Mouse (Mus musculus) kidney, embryonic 14.5 days (tissue): ENCODE data around the gene Shld1. TPM values are rescaled to one million over a fixed set of nuclear protein-coding genes. Genes with fewer than 3 reads are reported as not detected.

Experiments
- ATAC-seq: fragments of 200-750 bp; cut with Nextera tagmentation; 2 replicates; pipeline ENCODE4 v1.8.0; 2017; ENCODE audit warnings: moderate number of reproducible peaks, mild to moderate bottlenecking, moderate TSS enrichment, moderate library complexity; ENCODE audit not compliant: low FRiP score, low TSS enrichment
- H3K27ac ChIP-seq: fragments of 300-500 bp; sonication (generic); 2 replicates; pipeline ENCODE4 v1.5.1; 2014; ENCODE audit warnings: low read depth, mild to moderate bottlenecking, low read length, moderate library complexity, mixed read lengths
- H3K27me3 ChIP-seq: fragments of 300-500 bp; sonication (generic); 2 replicates; pipeline ENCODE4 v1.6.1; 2014; ENCODE audit warnings: mild to moderate bottlenecking, low read length; ENCODE audit not compliant: control insufficient read depth, insufficient read depth
- H3K36me3 ChIP-seq: fragments of 300-500 bp; sonication (generic); 2 replicates; pipeline ENCODE4 v1.6.1; 2014; ENCODE audit warnings: low read length, mixed read lengths; ENCODE audit not compliant: control insufficient read depth, insufficient read depth
- H3K4me1 ChIP-seq: fragments of 300-500 bp; sonication (generic); 2 replicates; pipeline ENCODE4 v1.6.1; 2014; ENCODE audit warnings: low read length, mixed read lengths; ENCODE audit not compliant: control insufficient read depth, insufficient read depth
- H3K4me2 ChIP-seq: fragments of 300-500 bp; sonication (generic); replicated peaks from 2 replicates; pipeline ENCODE4 v1.6.1; 2014; ENCODE audit warnings: low read depth, mild to moderate bottlenecking, low read length
- H3K4me3 ChIP-seq: fragments of 300-500 bp; sonication (generic); 2 replicates; pipeline ENCODE4 v1.5.1; 2014; ENCODE audit warnings: mild to moderate bottlenecking, low read length
- H3K9ac ChIP-seq: fragments of 300-500 bp; sonication (generic); 2 replicates; pipeline ENCODE4 v1.6.1; 2014; ENCODE audit warnings: low read depth, mild to moderate bottlenecking, low read length, moderate library complexity
- H3K9me3 ChIP-seq: fragments of 300-500 bp; sonication (generic); 2 replicates; pipeline ENCODE4 v1.6.1; 2016; ENCODE audit warnings: low read length; ENCODE audit not compliant: control insufficient read depth
- WGBS: fragments of 180-500 bp; shearing (Covaris S2); extraction: QIAGEN DNeasy Blood & Tissue Kit; methylation state at CpG from one replicate; pipeline ENCODE4 v1.1.7; 2014; 5-methylcytosine and 5-hydroxymethylcytosine counted together
- polyA plus RNA-seq: library from polyadenylated mRNA; unstranded; fragments of >200 nt; fragmentation: Nextera tagmentation; extraction: Ambion mirVana; gene quantifications from 2 replicates; pipeline ENCODE4 v1.2.1, GENCODE M21; 2014

Gene Shld1
- polyA plus RNA-seq, 1 experiment from 2014 or later = 17.3 TPM

DNA sequence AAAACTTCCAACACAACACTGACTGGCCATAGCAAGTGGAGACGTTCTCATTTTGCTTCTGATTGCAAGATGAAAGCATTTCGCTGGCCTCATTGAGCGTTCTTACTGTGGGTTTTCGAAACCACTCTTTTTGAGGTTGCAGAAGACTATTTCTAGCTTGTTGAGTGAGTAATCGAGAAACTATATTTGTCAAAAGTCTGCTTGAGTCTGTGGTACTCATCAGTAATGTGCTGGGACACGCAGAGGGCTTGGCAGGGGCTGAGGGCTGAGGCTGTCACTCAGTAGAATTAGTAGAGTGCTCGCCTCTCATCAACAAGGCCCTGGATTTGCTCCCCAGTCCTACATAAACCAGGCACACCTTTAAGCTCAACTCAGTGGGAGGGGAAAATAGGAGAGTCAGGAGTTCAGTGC lies 1.9 kb downstream of the Shld1 start:
- H3K4me3 ChIP-seq = no peak overlapping the region
- H3K27me3 ChIP-seq = no peaks in the 10 kb centered on the region
- ATAC-seq = no peak
- no peak overlapping the region for H3K4me2 ChIP-seq
- no peaks in the 10 kb centered on the region for H3K36me3 ChIP-seq
- 87% methylated on average over 7 of the region's 7 CpGs for WGBS
- no peak overlapping the region for H3K9ac ChIP-seq
- no peak overlapping the region for H3K27ac ChIP-seq
- H3K9me3 ChIP-seq = no peaks in the 10 kb centered on the region
- H3K4me1 ChIP-seq = no peaks in the 10 kb centered on the region

DNA sequence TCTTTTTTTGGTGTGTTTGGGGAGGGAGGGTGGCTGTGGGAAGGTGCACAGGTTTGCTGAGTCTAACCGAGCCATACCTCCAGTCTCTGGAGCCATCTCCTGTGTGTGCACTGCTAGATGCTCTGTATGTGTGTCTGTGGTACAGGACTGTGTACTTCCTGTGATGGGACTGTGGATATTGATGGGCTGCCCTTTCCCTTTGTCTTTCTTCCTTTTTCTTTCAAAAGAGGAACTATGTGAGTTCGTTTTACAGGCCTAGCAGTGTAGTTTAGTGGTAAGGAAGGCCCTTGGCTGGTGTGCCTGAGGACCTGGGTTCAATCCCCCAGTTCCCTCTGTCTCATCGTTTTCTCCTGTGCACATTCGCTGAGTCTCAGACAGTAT lies 2.4 kb downstream of the Shld1 start:
- no peak overlapping the region for H3K4me3 ChIP-seq
- no peak overlapping the region for H3K4me2 ChIP-seq
- H3K9me3 ChIP-seq = no peaks in the 10 kb centered on the region
- H3K27ac ChIP-seq = no peak overlapping the region
- H3K27me3 ChIP-seq = no peaks in the 10 kb centered on the region
- H3K36me3 ChIP-seq = no peaks in the 10 kb centered on the region
- no peak for ATAC-seq
- no peak overlapping the region for H3K9ac ChIP-seq
- no peaks in the 10 kb centered on the region for H3K4me1 ChIP-seq
- 74% methylated on average over 4 of the region's 4 CpGs for WGBS

- no peaks in the 10 kb centered on the region for H3K27me3 ChIP-seq
- no peak overlapping the region for H3K9ac ChIP-seq
- no peak overlapping the region for H3K27ac ChIP-seq
- no peak overlapping the region for H3K4me2 ChIP-seq
- no peak for ATAC-seq
- 79% methylated on average over 15 of the region's 15 CpGs for WGBS
- H3K36me3 ChIP-seq = no peaks in the 10 kb centered on the region
- no peak overlapping the region for H3K4me3 ChIP-seq
- H3K9me3 ChIP-seq = no peaks in the 10 kb centered on the region
- no peaks in the 10 kb centered on the region for H3K4me1 ChIP-seq
Measured at GRCm38 (mm10) chr2:132689569-132690231, 3.0 kb downstream of the Shld1 start.

GRCm38 (mm10) chr2:132691731-132692130 lies 5.0 kb downstream of the Shld1 start:
- H3K36me3 ChIP-seq = peaks cover 3% of the 10 kb centered on the region; the same call in 1 of the 2 replicates
- WGBS = 76% methylated on average over 7 of the region's 7 CpGs
- H3K4me1 ChIP-seq = no peaks in the 10 kb centered on the region
- H3K27me3 ChIP-seq = no peaks in the 10 kb centered on the region
- no peak overlapping the region for H3K4me3 ChIP-seq
- H3K27ac ChIP-seq = no peak overlapping the region
- no peak overlapping the region for H3K4me2 ChIP-seq
- H3K9ac ChIP-seq = no peak overlapping the region
- ATAC-seq = no peak
- H3K9me3 ChIP-seq = no peaks in the 10 kb centered on the region

DNA sequence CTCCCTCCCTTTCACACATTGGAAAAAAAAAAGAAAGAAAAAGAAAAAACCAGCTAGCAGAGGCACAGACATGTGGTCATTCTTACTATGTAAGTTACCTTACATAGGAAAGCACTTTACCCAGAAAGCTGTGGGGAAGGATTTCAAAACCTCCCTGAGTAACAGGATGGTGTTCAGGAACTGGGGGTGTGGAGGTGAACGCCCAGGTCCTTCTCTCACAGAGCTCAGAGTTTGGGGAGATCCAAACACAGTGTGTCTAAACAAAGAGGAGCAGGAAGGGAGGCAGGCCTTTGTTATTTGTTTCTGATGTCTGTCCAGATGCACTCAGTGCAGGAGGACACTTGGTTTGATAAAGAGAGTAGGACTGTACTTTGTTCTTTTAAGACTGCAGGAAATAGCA lies 5.6 kb downstream of the Shld1 start:
- H3K4me1 ChIP-seq = no peaks in the 10 kb centered on the region
- H3K4me3 ChIP-seq = no peak overlapping the region
- no peaks in the 10 kb centered on the region for H3K9me3 ChIP-seq
- peaks cover 3% of the 10 kb centered on the region; the same call in 1 of the 2 replicates for H3K36me3 ChIP-seq
- H3K27ac ChIP-seq = no peak overlapping the region
- H3K9ac ChIP-seq = no peak overlapping the region
- no peak for ATAC-seq
- no peaks in the 10 kb centered on the region for H3K27me3 ChIP-seq
- 68% methylated on average over 1 of the region's 1 CpGs for WGBS
- H3K4me2 ChIP-seq = no peak overlapping the region

DNA sequence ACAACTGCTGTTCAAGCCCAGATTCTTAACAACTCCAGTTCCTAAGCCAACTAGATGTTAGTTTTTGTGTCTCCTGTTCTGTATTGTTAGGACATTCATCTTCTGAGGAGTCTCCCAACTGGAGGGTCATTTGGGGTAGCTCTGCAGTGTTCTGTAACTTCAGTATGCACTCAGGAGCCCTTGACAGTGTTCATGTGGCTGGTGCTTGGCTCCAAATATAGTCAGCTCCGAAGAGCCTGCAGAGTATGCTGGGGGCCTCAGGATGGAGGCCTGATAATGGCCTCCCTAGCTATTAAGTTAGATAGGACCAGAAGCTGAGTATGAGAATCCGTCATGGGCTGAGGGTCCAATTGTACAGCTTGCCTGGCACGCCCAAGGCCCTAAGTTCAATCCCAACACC lies 7.2 kb downstream of the Shld1 start:
- Histone ChIP-seq H3K4me1 (no peaks in the 10 kb centered on the region), H3K9ac (no peak overlapping the region), H3K9me3 (no peaks in the 10 kb centered on the region), H3K4me2 (no peak overlapping the region), H3K4me3 (no peak overlapping the region), H3K27me3 (no peaks in the 10 kb centered on the region), H3K27ac (no peak overlapping the region), H3K36me3 (peaks cover 3% of the 10 kb centered on the region; the same call in 1 of the 2 replicates)
- no peak for ATAC-seq
- WGBS = 91% methylated on average over 3 of the region's 3 CpGs

DNA sequence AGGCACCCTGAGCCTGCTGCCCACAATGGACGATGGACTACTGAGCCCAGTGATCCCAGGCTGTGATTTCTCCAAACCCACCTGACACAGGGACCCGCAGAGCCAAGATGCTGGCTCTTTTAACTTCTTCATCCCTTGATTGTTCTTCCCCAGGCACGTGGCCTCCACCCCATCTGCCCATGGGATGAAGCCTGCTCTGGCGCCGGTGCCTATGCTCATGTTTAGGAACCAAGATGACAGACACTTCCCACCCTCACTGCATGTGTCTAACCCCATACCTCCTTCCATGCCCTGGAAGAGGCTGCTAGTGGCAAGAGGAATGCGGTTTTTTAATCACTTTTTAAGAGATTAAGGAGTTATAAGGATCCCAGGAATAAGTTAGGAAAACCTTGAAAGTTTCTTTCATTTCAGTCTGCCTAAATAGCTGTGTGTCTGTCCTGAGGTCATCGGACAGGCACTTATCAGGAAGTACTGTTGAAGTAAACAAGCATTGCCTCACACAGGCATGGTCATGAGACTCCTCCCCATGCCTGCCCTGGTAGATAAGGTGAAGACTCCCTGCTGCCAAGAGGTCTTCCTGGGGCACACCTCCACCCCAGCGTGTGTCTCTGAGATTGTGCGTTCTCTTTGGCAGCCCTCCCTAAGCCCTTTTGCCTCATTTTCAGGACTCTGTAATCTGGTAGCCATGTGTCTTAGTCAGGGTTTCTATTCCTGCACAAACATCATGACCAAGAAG lies 8.8 kb downstream of the Shld1 start:
- no peak overlapping the region for H3K4me3 ChIP-seq
- H3K4me1 ChIP-seq = no peaks in the 10 kb centered on the region
- H3K27me3 ChIP-seq = no peaks in the 10 kb centered on the region
- ATAC-seq = no peak
- no peaks in the 10 kb centered on the region for H3K9me3 ChIP-seq
- no peak overlapping the region for H3K9ac ChIP-seq
- H3K27ac ChIP-seq = no peak overlapping the region
- H3K36me3 ChIP-seq = peaks cover 3% of the 10 kb centered on the region; the same call in 1 of the 2 replicates
- no peak overlapping the region for H3K4me2 ChIP-seq
- WGBS = 91% methylated on average over 9 of the region's 9 CpGs

- whole genome bisulfite sequencing = 84% methylated on average over 5 of the region's 5 CpGs
- Histone ChIP-seq H3K4me3 (no peak overlapping the region), H3K36me3 (peaks cover 3% of the 10 kb centered on the region; the same call in 1 of the 2 replicates), H3K9ac (no peak overlapping the region), H3K27ac (no peak overlapping the region), H3K4me2 (no peak overlapping the region), H3K9me3 (no peaks in the 10 kb centered on the region), H3K27me3 (no peaks in the 10 kb centered on the region), H3K4me1 (no peaks in the 10 kb centered on the region)
- ATAC-seq = no peak
Measured at GRCm38 (mm10) chr2:132696519-132696918, 9.8 kb downstream of the Shld1 start.

- Histone ChIP-seq H3K27ac (no peak overlapping the region), H3K36me3 (peaks cover 3% of the 10 kb centered on the region; the same call in 1 of the 2 replicates), H3K27me3 (no peaks in the 10 kb centered on the region), H3K4me2 (no peak overlapping the region), H3K4me1 (no peaks in the 10 kb centered on the region), H3K4me3 (no peak overlapping the region), H3K9me3 (no peaks in the 10 kb centered on the region), H3K9ac (no peak overlapping the region)
- ATAC-seq = no peak
- WGBS = 82% methylated on average over 5 of the region's 5 CpGs
Measured at GRCm38 (mm10) chr2:132697256-132697655, 10.5 kb downstream of the Shld1 start.
